Mouse (Mus musculus): ENCODE results near the gene Endov.

The Endov gene

DNA sequence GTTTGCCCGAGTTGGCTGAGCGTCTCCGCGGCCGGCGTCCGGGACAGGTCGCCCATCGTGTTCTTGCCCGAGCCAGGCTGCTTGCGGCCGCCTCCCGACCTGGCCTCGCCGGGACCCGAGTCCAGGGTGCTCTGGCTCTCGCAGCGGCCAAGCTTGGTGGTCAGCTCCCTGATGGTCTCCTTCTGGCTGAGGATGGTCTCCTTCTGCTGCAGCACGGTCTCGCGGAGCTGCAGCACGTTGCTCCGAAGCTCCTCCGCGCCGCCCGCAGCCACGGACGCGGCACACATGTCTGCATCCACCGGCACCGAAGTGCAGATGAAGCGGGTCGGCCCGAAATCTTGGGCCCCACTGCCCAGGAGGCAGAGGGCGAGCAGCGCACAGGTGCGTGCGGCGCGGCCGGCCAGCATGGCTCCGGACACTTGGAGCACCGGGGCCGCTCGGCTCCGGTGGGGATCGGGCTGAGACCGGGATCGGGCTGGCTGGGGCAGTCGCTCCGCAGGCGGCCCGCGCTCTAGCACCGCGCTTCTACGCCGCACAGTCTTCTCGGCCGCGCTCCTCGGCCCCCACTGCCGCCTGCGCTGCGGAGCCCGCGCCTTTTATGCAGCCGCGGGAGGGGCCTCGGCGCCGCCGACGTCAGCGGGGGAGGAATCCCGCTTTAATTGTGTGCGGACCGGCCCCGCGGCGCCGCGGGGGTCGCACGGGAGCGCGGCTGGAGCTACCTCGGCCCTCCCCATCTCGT, 56.2 kb downstream of the Endov start, which contains the start of gene Nptx1:
Nptx1 (minus strand) TSS at position 571 of the 739 bp plus-strand sequence.
- no peak for DNase-seq

- no peak for DNase-seq
Measured at GRCm38 (mm10) chr11:119547951-119548591, 56.9 kb downstream of the Endov start.

DNA sequence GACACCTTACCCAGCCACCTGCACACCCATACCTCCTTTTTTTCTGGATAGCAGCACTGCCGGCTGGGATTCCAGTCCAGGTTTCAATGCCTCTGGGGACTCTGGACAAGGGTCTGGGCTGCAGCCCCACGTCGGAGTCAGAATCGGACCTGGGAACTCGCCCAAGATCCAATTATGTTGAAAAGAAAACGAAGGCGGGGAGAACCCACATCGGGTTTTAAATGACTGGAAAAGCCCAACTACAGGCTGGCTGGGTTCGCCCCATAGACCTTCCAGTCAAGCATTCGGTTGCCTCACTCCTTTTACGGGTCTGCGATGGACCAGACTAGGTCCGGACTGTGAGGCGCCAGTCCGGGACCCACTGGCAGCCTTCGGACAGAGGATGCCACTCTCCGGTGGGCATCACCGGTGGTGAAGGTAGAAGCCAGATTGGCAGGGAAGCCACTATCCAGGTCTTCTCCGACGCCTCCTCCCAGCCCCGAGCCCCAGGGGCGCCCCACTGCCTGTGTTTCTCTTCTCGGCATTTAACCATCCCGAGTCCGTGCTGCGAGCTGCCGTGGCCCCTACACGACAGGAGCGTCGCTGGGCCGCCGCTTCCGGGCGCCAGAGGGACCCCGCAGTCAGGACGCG, 57.7 kb downstream of the Endov start:
- no peak for DNase-seq

GRCm38 (mm10) chr11:119549371-119549811, 58.2 kb downstream of the Endov start:
- no peak for DNase-seq

DNA sequence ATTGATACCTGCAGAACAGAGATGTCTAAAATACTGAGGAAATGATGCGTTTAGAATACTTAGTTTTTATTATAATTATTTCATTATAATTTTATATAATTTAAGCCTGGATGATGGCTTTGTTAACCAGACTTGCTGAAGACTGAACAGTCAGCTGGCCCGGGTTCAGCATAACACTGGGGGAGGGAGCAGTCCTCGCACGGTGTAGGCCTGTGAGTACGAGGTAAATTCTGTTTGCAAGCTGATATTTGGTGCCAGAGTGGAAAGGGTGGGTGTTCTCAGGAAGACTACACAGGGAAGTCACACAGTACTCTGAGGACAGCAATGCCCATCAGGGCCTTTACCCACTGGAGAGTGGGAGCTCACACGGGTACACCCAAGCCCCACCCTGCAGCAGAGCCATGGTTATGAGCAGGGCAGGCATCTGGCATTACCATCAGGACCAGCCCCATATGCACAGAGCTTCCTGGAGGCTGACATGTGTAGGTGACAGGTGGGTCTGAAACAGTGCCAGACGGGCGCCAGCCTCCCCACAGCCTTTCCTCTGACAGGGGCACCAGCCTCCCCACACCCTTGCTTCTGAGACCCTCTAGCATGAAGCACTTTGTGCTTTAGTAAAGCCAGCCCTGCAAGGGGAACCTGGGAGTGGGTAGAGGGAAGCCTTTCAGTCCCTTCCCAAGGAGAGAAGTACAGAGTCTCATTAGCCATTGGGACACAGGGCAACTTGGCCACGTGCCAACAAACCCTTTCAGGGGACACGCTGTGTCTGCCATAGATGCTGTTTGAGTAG, 59.6 kb downstream of the Endov start:
- no peak for DNase-seq

DNA sequence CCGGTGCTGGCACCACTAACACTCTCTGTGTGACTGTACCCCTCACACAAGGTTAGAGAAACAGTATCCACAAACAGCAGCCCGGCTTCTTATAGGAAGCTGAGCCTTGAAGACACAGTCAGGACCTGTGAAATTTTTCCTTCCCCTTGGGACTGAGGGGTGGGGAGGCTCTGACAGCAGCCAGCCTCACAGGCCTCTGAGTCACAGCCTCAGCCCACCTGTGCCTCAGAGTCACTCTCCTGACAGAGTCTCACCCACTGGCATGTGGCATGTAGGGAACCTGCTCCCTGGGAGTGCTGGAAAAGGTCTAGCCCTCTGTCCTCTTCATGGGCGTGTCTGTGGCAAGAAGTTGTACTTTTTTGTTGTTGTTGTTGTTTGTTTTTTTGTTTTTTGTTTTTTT, 60.3 kb downstream of the Endov start:
- DNase-seq = no peak

GRCm38 (mm10) chr11:119552301-119552700, 61.2 kb downstream of the Endov start:
- DNase-seq = no peak

- no peak for DNase-seq
Measured at GRCm38 (mm10) chr11:119552902-119553802, 62.0 kb downstream of the Endov start.

DNA sequence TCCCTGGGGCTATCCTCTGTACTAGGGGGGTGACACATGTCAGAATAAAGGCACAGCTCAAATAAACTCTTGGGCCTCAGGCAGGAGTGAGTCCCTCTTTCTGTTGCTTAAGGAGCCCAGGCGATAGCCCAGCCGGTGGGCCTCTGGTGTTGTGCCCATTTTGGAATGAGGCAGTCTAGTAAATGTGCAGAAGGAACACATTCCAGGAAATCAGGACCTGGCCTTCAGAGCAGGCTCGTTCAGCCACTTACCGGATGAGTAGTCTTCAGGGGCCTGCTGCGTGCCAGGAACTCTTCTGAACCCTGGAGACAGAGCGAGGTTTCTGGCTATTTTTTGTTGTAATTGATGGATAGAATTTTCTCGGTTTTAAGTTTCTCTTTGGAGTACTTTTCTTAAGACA, 63.6 kb downstream of the Endov start:
- DNase-seq = no peak

DNA sequence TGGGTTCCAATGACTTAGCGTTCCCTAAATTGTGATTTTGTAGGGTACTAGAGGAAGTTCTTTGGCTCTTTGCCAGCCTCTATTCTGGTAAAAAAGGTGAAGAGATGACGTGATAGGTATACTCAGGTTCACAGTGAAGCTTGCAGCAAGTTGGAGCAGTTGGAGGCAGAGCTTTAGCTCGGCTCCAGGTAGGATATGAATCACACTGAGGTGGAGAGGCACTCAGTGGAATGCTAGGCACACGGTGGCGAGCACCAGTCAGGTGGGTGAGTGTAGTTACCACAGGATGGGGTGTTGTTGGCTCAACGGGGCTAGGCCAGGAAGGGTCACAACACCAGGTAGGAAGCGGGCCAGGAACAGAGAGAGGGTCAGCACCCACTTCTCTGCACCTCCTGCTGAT, 64.0 kb downstream of the Endov start:
- DNase-seq = no peak

DNA sequence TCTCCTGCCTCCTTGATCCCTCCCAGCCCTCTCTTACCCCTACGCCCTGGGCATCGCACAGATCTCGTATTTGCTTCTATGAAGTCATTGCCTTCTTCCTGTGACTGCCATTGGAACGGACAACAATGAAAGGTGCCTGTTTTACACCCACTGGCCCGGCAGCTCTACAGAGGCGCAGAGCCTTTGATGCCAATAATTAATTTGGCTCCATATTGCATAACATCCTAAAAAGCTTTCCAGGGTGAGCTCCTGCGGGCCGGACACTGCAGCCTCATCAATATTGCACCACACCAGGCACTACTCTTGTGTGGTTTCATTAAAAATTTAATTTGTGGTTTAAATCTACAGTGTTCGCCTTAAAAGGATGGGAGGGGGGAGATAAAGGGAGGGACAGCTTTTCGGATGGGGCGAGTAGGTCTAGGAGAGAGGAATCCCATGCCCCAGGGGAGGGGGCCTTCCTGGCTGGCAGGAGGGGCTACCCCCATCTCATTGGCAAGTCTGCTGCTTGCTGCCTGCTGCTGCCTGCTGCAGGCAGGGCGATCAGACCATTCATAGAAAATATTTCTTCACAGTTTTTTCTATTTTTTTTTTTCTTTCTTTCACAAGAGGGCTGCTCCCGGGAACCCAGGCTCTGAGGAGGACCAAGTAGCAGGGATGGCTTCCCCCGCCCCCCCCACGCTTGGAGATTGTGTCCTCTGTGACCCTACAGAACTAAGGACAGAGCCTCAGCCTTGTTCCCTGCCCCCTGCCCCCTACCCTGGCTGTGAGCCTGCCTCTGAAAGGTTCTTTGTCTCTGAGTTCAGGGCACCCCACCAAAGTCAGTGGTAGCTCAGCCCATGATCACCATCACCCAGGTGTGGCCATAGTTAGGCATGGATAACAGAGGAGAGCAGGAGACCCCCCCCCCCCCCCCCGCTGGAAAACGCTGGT, 67.1 kb downstream of the Endov start:
- DNase-seq = no peak

GRCm38 (mm10) chr11:119558870-119559610, 67.9 kb downstream of the Endov start:
- DNase-seq = no peak

Data from kidney, postnatal 25 days (tissue).